Mouse (Mus musculus) heart, adult 11 months (tissue): Measurements from ENCODE around the gene Riok2.

Experiments used
- DNase-seq: peaks from one replicate; pipeline ENCODE4 v3.0.0; 2022

Gene Riok2

DNA sequence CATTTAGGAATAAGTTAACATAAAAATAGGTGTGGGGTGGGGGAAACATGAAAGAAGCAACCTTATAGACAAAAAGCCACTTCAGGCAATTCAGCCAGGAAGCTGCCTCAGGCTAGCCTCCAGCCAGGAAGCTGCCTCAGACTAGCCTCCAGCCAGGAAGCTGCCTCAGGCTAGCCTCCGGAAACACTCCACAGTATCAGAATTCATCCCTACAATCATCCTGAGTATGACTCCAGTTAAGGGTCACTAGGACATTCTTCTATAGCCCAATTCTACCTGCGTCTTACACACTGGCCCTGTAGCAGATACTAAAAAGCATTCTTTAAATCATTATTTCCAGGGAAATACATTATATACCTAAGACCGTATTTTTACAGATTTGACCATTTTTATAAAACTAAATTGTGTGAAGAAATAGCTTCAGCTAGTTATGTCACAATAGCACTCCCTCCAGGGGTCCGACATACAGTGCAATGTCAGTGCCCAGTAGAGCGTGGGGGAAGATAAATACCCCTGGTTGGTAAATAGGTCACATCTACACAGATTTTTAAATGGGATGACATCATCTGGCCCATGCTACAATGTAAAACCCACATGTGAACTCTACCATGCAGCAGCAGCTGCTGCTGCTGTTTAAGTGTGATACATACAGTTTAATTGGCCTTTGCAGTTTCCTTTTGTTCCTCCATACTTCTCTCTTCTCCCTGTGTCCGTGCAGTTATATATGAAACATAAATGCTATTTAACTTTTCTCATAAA is 34.8 kb downstream of the Riok2 start:
- DNase-seq, result no peak

DNA sequence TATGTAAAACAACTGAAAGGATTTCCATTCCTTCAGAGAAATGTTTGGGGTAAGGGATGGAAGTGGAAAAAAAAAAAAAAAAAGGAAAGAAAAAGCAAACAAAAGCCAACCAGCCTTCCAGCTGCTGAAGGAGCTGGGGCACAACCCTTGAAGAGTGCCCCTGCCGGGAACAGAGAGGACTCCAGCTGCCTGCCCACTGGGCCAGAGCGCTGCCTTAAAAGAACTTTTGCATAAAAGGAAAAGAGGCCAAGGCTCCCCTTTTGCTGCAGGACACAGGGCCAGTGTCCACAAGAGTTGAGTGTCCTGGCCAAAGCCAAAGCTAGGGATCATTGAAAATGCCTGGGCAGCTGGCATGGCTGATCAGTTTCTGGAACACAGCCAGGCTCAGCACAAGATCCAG is 35.5 kb downstream of the Riok2 start:
- DNase-seq, result no peak

DNA sequence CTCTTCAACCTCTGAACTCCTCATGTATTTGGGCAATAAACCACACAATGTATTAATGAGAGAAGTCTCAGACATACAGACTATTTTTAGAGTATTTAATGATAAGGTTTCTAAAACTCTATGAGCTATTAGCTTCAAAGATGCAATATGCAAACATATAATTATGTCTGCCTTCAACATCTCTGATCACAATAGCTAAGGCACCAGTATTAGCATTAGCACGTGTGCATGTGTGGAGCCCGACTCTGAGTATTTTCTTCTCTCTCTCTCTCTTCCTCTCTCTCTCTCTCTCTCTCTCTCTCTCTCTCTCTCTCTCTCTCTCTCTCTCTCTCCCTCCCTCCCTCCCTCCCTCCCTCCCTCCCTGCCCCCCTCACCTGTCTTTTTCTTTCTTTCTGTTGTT is 37.3 kb downstream of the Riok2 start:
- DNase-seq, result no peak

DNA sequence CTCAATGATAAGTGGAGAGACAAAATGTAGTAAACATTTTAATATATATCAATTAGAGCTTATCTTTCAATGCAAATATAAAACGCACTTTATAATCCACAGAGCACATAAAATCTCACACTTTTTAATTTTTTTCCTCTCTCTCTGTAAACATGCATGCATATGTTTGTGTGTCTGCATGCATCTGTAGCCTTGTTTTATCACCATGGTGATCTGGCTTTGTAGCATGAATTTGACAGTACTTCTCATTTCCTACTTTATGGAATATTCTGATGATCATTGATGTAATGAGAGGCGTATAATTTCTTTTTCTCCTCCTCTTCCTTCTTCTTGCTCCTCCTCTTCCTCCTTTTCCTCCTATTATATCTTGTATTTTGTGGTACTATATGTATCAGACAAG is 38.1 kb downstream of the Riok2 start:
- DNase-seq, result no peak

DNA sequence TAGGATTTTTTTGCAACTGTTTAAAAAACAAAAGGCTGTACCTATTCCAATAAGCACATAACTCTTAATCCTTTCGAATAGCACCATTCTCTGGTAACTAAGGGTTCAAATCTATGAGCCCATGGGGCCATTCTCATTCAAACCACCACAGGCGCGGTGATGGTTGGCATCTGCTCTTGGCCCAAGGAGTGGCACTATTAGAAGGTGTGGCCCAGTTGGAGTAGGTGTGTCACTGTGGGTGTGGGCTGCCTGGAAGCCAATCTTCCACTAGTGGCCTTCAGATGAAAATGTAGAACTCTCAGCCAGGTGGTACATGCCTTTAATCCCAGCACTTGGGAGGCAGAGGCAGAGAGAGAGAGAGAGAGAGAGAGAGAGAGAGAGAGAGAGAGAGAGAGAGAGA is 40.1 kb downstream of the Riok2 start:
- DNase-seq, result no peak

DNA sequence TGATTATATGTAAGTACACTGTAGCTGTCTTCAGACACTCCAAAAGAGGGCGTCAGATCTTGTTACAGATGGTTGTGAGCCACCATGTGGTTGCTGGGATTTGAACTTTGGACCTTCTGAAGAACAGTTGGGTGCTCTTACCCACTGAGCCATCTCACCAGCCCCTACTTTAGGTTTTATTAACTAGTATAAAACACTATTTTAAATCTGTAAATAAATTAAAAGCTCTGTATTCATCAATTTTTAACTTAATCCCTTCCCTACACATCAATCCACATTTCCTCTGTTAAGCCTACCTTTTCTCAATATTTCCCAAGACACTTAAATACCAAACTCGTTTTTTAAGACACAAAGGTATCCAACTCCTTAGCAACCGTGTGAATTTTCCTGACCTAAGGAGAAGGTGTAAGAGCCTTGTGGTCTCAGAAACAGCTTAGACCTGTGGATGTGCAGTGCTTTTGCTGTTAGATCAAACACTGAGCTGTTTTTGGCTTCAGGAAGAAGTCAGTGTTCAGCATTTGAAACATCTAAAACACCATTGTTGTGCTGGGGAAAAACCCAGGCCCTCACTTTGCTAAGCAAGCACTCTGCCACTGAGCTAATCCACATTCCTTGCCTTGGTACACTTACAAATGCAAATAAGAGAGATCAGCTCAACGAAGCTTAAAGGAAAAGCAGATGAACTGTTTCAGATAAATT is 50.6 kb downstream of the Riok2 start:
- DNase-seq, result no peak

DNA sequence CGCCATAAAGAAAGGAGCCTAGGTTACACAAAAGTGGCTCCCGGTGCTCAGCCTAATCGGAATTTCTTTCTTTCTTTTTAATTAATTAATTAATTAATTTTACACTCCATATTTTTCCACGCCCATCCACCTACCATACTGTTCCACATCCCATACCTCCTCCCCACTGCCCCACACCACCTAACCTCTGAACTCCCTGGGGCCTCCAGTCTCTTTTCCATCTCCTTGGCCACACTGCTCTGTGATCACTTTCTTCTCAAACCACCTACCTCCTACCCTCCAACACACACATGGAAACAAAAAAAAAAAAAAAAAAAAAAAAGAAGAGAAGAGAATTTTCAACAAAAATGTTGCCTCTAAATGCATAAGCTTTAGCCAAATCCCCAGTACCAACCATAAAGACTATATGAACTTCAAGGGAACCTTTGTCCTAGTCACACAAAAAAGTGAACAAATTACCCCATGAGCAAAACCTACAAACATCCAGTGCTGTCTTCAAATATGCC is 51.3 kb downstream of the Riok2 start:
- DNase-seq, result no peak

DNA sequence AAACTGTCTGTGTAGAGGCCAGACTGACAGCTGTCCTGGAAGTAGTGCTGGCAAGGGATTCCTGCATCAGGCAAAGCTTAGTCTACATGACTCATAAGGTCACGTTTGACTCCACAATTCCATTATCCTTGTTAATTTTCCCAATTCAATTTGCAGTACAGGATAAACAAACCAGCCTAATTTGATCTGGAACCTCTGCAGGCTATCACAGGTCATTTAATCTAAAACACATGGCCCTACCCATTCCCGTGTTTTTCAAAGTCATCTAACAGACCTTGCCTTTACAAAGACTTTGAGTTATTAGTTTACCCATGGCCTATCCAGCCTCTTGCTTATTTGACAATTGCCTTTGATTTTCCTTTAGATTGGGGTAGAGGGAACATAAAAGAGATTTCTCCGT is 51.8 kb downstream of the Riok2 start:
- DNase-seq, result no peak

DNA sequence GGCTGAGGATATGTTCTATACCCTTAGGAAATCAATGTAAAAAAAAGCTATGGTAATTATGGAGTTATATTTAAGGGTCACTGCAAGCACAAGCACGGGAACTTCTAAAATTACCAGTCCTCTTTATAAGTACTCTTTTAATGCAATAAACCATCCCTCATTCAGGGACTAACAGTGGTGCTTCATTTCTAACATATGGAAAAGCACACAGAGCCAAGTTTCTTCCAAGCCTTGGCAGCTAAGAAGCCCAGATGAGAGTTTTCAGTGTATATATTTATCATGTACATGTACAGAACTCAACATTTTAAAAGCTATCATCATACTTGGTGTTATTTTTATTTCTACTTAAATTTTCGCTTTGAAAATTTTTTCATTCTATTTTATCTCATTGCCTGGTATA is 54.8 kb downstream of the Riok2 start:
- no peak for DNase-seq

DNA sequence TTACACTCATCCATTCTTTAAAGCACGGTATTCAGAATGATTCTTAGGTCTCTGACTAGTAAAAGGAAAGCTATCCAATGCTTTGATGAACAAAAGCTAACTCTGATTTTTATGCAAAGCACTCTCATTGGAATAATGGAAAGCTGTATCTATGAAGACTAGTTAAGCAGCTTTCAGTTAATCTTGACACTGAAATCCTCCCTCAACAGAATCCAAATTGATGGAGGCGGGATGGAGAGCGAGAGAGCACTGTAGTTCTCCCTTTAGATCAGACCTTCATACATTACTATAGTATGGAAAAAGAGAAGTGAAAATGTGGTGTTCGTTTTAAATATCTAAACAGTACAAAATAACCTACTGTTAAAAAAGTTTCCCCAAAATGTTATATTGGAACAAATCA is 59.6 kb downstream of the Riok2 start:
- DNase-seq, result no peak

DNA sequence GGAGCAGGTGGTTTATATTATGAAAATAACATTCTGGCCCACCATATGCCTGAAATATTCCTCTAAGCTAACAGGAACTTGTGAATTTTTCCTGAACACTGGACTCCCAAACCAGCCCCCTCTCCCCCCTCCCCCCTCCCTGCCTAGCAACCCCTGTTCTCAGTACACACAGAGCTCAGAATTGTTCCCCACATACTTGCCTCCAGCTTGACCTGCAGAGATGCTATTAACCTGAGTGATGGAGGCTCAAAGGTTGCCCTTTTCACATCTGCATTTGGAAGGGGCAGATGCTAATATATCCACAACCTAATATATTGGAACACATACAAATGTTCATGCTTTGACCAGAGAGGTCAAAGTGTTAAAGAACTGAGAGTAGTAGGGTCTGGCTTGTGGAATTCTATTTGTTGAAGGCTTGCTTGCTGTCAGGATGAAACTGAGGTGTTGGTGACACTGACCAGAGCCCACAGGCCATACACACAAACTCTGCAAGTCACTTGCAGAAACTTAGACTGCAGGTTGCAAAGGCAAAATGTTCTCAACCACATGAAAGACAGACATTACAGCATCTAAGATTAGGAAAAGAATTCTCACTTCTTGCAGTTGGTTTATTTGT is 64.6 kb downstream of the Riok2 start:
- no peak for DNase-seq

DNA sequence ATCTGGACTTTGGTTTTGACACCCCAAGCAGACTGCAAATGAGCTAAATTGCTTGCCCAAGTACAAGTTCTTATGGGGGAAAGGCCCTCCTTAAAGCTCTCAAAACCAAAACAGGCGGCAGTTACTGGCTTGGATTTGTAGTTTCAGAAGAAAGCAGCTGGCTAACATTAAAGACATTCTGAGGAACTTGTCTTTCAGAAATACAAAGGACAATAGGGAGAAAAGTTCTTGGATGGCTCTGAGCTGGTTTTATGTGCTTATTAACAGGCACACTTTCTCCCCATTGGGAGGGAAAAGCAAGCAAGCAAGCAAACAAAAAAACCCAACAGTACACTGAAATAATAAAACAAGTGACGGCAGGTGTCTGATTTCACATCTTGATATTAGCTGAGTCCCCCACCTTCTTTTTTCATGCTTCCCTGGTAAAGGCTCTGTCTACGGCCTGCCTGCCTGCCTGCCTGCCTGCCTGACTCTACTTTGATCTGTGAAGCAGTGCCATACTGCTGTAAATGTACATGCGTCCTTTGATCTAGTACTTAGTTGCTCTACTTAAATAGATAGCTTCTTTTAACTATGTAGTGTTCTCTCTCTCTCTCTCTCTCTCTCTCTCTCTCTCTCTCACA is 67.9 kb downstream of the Riok2 start:
- DNase-seq, result no peak

DNA sequence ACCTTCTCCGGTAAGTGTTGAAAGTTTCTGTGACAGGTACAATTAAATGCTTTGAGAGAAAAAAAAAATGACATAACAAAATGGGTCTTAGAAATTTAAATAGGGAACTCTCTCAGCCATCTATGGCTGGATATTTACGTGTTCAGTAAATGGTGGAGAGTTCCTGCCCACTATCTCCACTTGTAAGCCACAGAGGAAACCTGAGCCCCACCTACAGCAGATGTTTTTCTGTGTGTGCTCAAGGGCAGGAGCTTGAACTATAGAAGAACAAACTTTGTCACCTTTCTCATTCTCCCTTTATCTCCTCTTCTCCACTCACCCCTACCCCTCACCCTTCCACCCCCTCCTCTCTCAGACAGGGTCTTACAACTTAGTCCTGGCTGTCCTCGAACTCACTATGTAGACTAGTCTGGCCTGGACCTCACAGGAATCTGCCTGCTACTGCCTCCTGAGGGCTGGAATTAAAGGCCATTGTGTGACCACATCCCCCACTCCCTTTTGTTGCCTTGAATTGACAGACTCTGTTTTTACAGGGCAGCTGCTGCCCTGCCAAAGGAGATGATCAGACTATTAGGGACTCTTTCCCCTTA is 70.3 kb downstream of the Riok2 start:
- DNase-seq, result no peak
